Mouse (Mus musculus) kidney, embryonic 15.5 days (tissue): ENCODE data around the gene March9. TPM values are rescaled to one million over a fixed set of nuclear protein-coding genes. Genes with fewer than 3 reads are reported as not detected.
A peak's percentile ranks its signal among the peaks of the same experiment; 100 is the strongest.
"Not testable (repeated sequence)": the region's sequence is repeated elsewhere in the genome, so short reads cannot be mapped to it uniquely, and the experiment has no call there.

ENCODE experiments used
- ATAC-seq: fragments of 200-750 bp; cut with Nextera tagmentation; replicated peaks from 2 replicates; pipeline ENCODE4 v1.8.0; 2017; ENCODE audit warnings: moderate TSS enrichment; ENCODE audit not compliant: low FRiP score
- H3K27ac ChIP-seq: fragments of 300-500 bp; sonication (generic); 2 replicates; pipeline ENCODE4 v1.5.1; 2015; ENCODE audit warnings: mild to moderate bottlenecking, inconsistent platforms
- H3K27me3 ChIP-seq: fragments of 300-500 bp; sonication (generic); 2 replicates; pipeline ENCODE4 v1.6.1; 2015; ENCODE audit warnings: inconsistent platforms
- H3K36me3 ChIP-seq: fragments of 300-500 bp; sonication (generic); 2 replicates; pipeline ENCODE4 v1.6.1; 2015; ENCODE audit warnings: inconsistent platforms
- H3K4me1 ChIP-seq: fragments of 300-500 bp; sonication (generic); 2 replicates; pipeline ENCODE4 v1.6.1; 2015; ENCODE audit warnings: inconsistent platforms
- H3K4me2 ChIP-seq: fragments of 300-500 bp; sonication (generic); 2 replicates; pipeline ENCODE4 v1.6.1; 2015; ENCODE audit warnings: moderate library complexity, mild to moderate bottlenecking, inconsistent platforms
- H3K4me3 ChIP-seq: fragments of 300-500 bp; sonication (generic); replicated peaks from 2 replicates; pipeline ENCODE4 v1.5.1; 2015; ENCODE audit warnings: mild to moderate bottlenecking, inconsistent platforms
- H3K9ac ChIP-seq: fragments of 300-500 bp; sonication (generic); 2 replicates; pipeline ENCODE4 v1.6.1; 2015; ENCODE audit warnings: mild to moderate bottlenecking, inconsistent platforms
- H3K9me3 ChIP-seq: fragments of 300-500 bp; sonication (generic); replicated peaks from 2 replicates; pipeline ENCODE4 v1.6.1; 2016; ENCODE audit warnings: inconsistent platforms
- WGBS: fragments of 180-500 bp; shearing (Covaris S2); methylation state at CpG from one replicate; pipeline ENCODE4 v1.1.7; 2015; ENCODE audit warnings: mixed read lengths; 5-methylcytosine and 5-hydroxymethylcytosine counted together
- polyA plus RNA-seq: library from polyadenylated mRNA; unstranded; fragments of >200 nt; fragmentation: Nextera tagmentation; extraction: Ambion mirVana; gene quantifications from 2 replicates; pipeline ENCODE4 v1.2.1, GENCODE M21; 2015

March9 gene
- polyA plus RNA-seq, 1 experiment from 2014 or later: 1.1 TPM

- Histone ChIP-seq H3K27ac (no peak overlapping the region), H3K9me3 (no peaks in the 10 kb centered on the region), H3K4me1 (peaks cover 47% of the 10 kb centered on the region), H3K36me3 (no peaks in the 10 kb centered on the region), H3K27me3 (peaks cover 82% of the 10 kb centered on the region), H3K4me2 (peak overlapping the region; percentile 93), H3K9ac (no peak overlapping the region), H3K4me3 (peak overlapping the region; percentile 53)
- no peak for ATAC-seq
- WGBS: 4% methylated on average over 12 of the region's 12 CpGs
Measured at GRCm38 (mm10) chr10:127078001-127078676, 18.2 kb upstream of the March9 start.

- H3K36me3 ChIP-seq: no peaks in the 10 kb centered on the region
- peaks cover 46% of the 10 kb centered on the region for H3K4me1 ChIP-seq
- no peak overlapping the region for H3K4me2 ChIP-seq
- peaks cover 76% of the 10 kb centered on the region for H3K27me3 ChIP-seq
- H3K9ac ChIP-seq: no peak overlapping the region
- 6% methylated on average over 10 of the region's 10 CpGs for WGBS
- H3K9me3 ChIP-seq: no peaks in the 10 kb centered on the region
- ATAC-seq: no peak
- H3K27ac ChIP-seq: no peak overlapping the region
- no peak overlapping the region for H3K4me3 ChIP-seq
Measured at GRCm38 (mm10) chr10:127077515-127077914, 17.5 kb upstream of the March9 start.

DNA sequence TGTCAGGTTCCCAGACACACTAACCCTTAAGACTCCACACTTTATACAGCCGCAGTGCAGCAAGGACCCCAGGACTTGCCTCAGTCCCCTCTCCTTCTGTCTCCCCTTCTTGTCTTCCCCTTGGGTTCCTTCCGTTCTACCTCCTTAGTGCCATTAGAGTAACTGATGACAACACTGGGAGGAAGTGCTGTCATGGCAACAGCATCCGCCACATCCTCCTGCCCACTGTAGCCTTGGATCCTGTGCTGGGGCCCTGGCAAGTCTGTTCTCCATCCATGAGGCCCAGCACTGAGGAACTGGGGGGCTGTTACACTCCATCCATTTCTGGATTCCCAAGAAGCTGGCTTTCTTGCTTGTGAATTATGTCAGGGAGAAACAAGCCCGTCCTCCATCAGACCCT lies 16.1 kb upstream of the March9 start:
- no peak overlapping the region for H3K27ac ChIP-seq
- H3K4me3 ChIP-seq: no peak overlapping the region
- H3K9ac ChIP-seq: no peak overlapping the region
- no peaks in the 10 kb centered on the region for H3K36me3 ChIP-seq
- no peaks in the 10 kb centered on the region for H3K9me3 ChIP-seq
- ATAC-seq: no peak
- H3K4me2 ChIP-seq: no peak overlapping the region
- 34% methylated on average over 4 of the region's 4 CpGs for WGBS
- H3K27me3 ChIP-seq: peaks cover 62% of the 10 kb centered on the region
- peaks cover 36% of the 10 kb centered on the region for H3K4me1 ChIP-seq

GRCm38 (mm10) chr10:127075651-127076050 lies 15.7 kb upstream of the March9 start:
- Histone ChIP-seq H3K9me3 (no peaks in the 10 kb centered on the region), H3K4me2 (no peak overlapping the region), H3K9ac (no peak overlapping the region), H3K27ac (no peak overlapping the region), H3K4me1 (peaks cover 36% of the 10 kb centered on the region), H3K4me3 (no peak overlapping the region), H3K27me3 (peaks cover 58% of the 10 kb centered on the region), H3K36me3 (no peaks in the 10 kb centered on the region)
- ATAC-seq: no peak
- WGBS: 64% methylated on average over 8 of the region's 8 CpGs

DNA sequence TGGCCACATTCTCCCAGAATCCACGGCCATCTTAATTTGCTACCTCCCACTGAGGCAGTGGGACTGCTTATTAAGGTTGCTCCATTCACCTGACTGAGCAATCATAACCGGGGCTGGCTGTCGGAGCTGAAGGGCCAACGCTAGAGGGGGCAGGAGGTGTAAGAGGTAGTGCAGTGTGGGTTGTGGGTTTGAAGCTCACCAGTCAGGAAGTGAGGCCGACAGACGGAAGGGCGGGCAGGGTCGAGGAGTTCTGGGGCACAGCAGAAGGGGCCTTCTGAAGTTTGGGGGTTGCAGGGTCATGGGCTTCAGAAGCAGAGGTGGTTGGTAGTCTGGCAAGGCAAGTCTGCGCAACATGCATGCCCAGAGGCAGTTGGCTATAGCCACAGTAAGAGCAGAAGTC lies 15.1 kb upstream of the March9 start, which contains the start of gene Agap2:
Gene Agap2 (plus strand): TSS at position 205 of the 400 bp plus-strand sequence.
- H3K27ac ChIP-seq: no peak within 1 kb of the TSS
- WGBS: 63% methylated on average over 9 of the region's 9 CpGs
- no peaks in the 10 kb centered on the region for H3K36me3 ChIP-seq
- no peak within 1 kb of the TSS for H3K9ac ChIP-seq
- no peak for ATAC-seq
- H3K4me3 ChIP-seq: no peak within 1 kb of the TSS
- H3K9me3 ChIP-seq: no peaks in the 10 kb centered on the region
- H3K27me3 ChIP-seq: peaks cover 52% of the 10 kb centered on the region
- no peak within 1 kb of the TSS for H3K4me2 ChIP-seq
- peaks cover 30% of the 10 kb centered on the region for H3K4me1 ChIP-seq

DNA sequence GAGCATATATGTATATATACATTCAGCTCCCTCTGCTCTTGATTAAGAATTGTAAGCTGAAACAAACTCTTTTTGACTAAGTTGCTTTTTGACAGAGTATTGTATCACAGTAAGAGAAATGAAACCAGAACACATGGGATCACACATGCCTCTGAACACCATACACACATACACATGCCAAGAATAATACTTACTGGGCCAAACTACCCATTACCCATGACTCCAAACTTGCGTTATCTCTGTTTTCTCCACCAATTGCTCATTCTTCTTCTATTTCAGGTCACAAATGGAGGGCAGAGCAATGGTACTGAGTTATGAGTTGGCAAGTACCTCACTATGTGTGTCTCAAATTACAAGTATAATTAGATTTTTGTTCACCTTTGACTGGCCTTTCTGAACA lies 14.0 kb upstream of the March9 start:
- Histone ChIP-seq H3K27me3 (peaks cover 41% of the 10 kb centered on the region), H3K4me1 (peaks cover 26% of the 10 kb centered on the region), H3K4me2 (no peak overlapping the region), H3K36me3 (no peaks in the 10 kb centered on the region; the same call in 1 of the 2 replicates), H3K9ac (no peak overlapping the region), H3K4me3 (no peak overlapping the region), H3K9me3 (no peaks in the 10 kb centered on the region), H3K27ac (no peak overlapping the region)
- ATAC-seq: no peak
- 84% methylated on average over 1 of the region's 1 CpGs for WGBS

DNA sequence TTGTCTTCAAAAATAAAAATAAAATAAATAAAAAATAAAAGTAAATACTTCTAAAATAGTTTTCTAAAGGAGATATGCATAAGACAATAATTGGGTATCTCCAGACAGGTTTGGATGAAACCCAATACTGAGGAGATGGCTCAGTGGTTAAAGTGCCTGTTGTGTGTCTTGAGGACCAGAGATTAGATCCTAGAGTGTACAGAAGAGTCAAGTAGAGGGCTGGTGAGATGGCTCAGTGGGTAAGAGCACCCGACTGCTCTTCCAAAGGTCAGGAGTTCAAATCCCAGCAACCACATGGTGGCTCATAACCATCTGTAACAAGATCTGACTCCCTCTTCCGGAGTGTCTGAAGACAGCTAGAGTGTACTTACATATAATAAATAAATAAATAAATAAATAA lies 13.0 kb upstream of the March9 start:
- Histone ChIP-seq H3K27me3 (peaks cover 31% of the 10 kb centered on the region), H3K4me1 (peaks cover 26% of the 10 kb centered on the region)
- H3K36me3 ChIP-seq, H3K4me2 ChIP-seq, ATAC-seq, H3K9me3 ChIP-seq, H3K4me3 ChIP-seq, H3K9ac ChIP-seq, H3K27ac ChIP-seq: not testable (repeated sequence)
- 66% methylated on average over 2 of the region's 2 CpGs for whole genome bisulfite sequencing

- not testable (repeated sequence) for H3K4me3 ChIP-seq, H3K4me2 ChIP-seq, H3K27ac ChIP-seq, H3K9me3 ChIP-seq, H3K9ac ChIP-seq, ATAC-seq
- Histone ChIP-seq H3K27me3 (peaks cover 24% of the 10 kb centered on the region), H3K36me3 (peaks cover 16% of the 10 kb centered on the region), H3K4me1 (peaks cover 25% of the 10 kb centered on the region)
- WGBS: 85% methylated on average over 4 of the region's 4 CpGs
Measured at GRCm38 (mm10) chr10:127072270-127072669, 12.3 kb upstream of the March9 start.

DNA sequence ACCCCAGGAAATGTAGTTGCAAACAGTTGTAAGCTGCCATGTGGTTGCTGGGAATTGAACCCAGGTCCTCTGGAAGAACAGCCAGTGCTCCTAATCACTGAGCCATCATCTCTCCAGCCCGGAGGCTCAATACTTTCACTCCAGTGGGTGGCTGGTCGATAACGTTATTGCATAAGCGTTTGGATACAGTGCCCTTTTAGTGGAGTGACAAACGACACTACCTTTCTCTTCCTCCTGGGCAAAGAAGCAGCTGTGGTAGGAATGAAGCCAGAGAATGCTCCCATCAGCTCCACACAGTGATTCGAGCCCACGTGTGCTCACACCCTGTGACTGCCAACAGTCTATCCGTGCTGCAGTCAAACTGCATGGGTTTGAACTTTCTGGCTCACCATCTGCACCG lies 11.2 kb upstream of the March9 start:
- ATAC-seq: no peak
- Histone ChIP-seq H3K36me3 (peaks cover 27% of the 10 kb centered on the region), H3K27ac (no peak overlapping the region), H3K9me3 (no peaks in the 10 kb centered on the region), H3K4me3 (peak overlapping the region; percentile 58), H3K4me1 (peaks cover 25% of the 10 kb centered on the region), H3K27me3 (peaks cover 13% of the 10 kb centered on the region), H3K9ac (peak overlapping the region; percentile 66; the same call in 1 of the 2 replicates), H3K4me2 (peak overlapping the region; percentile 89)
- WGBS: 76% methylated on average over 9 of the region's 9 CpGs

DNA sequence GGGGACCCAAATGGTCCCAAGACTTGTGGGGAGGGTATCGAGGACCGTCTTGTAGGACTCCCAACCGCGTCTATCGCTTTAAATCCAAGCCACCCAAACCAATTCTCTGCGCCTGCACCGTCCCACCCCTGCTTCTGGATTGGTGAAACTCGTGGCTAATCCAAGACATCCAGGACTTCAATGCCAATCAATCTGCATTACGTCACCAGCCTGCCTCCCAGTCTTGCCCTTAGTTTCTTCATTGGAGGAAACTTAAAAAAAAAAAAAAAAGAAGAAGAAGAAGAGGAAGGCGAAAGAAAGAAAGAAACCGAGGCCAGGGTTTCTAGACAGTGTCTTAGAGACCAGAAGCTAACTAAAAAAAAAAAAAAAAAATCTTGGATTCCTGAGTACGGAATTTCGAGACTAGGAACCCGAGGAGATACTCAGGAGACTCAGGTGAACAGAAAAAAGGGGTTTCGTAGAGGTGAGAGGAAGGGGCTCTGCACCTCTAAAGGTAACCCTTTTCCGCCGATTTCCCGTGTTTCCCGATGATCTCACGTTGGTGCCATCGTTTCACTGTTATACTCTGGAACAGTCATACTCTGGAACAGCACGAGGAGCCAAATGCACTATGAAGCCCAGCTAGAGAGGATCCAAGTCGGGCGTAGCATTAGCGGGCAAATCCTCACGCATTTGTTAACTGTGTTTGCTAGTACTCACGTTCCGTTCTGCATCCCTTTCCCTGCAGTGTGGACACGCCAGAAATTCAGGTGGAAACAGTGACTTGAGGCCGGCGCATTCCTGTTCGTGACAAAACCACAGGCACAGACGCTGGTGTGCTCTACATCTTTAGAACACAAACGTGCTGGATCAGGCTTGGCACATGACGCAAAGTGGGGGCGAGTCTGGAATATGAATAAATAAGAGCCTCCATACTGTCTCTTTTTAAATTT lies 10.5 kb upstream of the March9 start, which contains the start of gene Tspan31:
Gene Tspan31 (minus strand): TSS at position 75 of the 932 bp plus-strand sequence.
- WGBS: 1% methylated on average over 36 of the region's 36 CpGs
- Histone ChIP-seq H3K4me3 (peak within 1 kb of the TSS; percentile 58), H3K27ac (peak within 1 kb of the TSS; percentile 92)

GRCm38 (mm10) chr10:127069281-127070189 lies 9.6 kb upstream of the March9 start:
- Histone ChIP-seq H3K4me1 (peaks cover 39% of the 10 kb centered on the region), H3K27me3 (no peaks in the 10 kb centered on the region; the same call in 1 of the 2 replicates), H3K4me3 (peak overlapping the region; percentile 58), H3K9ac (peak overlapping the region; percentile 63), H3K36me3 (peaks cover 44% of the 10 kb centered on the region), H3K9me3 (no peaks in the 10 kb centered on the region), H3K27ac (peak overlapping the region; percentile 92), H3K4me2 (peak overlapping the region; percentile 89)
- WGBS: 5% methylated on average over 30 of the region's 30 CpGs
- ATAC-seq: peak; percentile 59

More for the DNA sequence above, 10.5 kb upstream of the March9 start, which contains the start of gene Tspan31:
- ATAC-seq: peak; percentile 91
- H3K4me1 ChIP-seq: peaks cover 30% of the 10 kb centered on the region
- peaks cover 6% of the 10 kb centered on the region; the same call in 1 of the 2 replicates for H3K27me3 ChIP-seq
- H3K4me2 ChIP-seq: peak within 1 kb of the TSS; percentile 89
- no peaks in the 10 kb centered on the region for H3K9me3 ChIP-seq
- H3K9ac ChIP-seq: peak within 1 kb of the TSS; percentile 66
- peaks cover 34% of the 10 kb centered on the region for H3K36me3 ChIP-seq
